Mouse (Mus musculus): Measurements from ENCODE around the gene BC037034. TPM values are rescaled to one million over a fixed set of nuclear protein-coding genes. Genes with fewer than 3 reads are reported as not detected.

BC037034 gene
- polyA plus RNA-seq, 1 experiment from 2014 or later, result 3.0 TPM

- no peak for ATAC-seq (ENCODE audit: extremely low read depth, insufficient number of reproducible peaks, low FRiP score, low TSS enrichment)
- H3K4me1 ChIP-seq, result peaks cover 71% of the 10 kb centered on the region
- H3K27ac ChIP-seq (replicated peaks), result peak overlapping the region; percentile 45; the same call in 1 of the 2 replicates
- H3K9ac ChIP-seq, result peak overlapping the region; percentile 64
- H3K9me3 ChIP-seq, result no peaks in the 10 kb centered on the region
- H3K36me3 ChIP-seq, result peaks cover 48% of the 10 kb centered on the region
- H3K27me3 ChIP-seq (replicated peaks), result no peaks in the 10 kb centered on the region
- H3K4me2 ChIP-seq, result peak overlapping the region; percentile 12; the same call in 1 of the 2 replicates
- no peak overlapping the region for H3K4me3 ChIP-seq
- WGBS, result 51% methylated on average over 11 of the region's 11 CpGs
Observed at GRCm38 (mm10) chr5:138260834-138261233, 3.0 kb downstream of the BC037034 start.

GRCm38 (mm10) chr5:138260051-138260450, 3.8 kb downstream of the BC037034 start:
- Histone ChIP-seq H3K4me2 (peak overlapping the region; percentile 12; the same call in 1 of the 2 replicates), H3K9ac (peak overlapping the region; percentile 64), H3K4me1 (peaks cover 71% of the 10 kb centered on the region), H3K27ac (replicated peaks) (peak overlapping the region; percentile 45), H3K9me3 (no peaks in the 10 kb centered on the region), H3K4me3 (no peak overlapping the region), H3K36me3 (peaks cover 43% of the 10 kb centered on the region), H3K27me3 (replicated peaks) (no peaks in the 10 kb centered on the region)
- 41% methylated on average over 10 of the region's 10 CpGs for WGBS
- ATAC-seq (ENCODE audit: extremely low read depth, insufficient number of reproducible peaks, low FRiP score, low TSS enrichment), result no peak

GRCm38 (mm10) chr5:138258993-138259392, 4.8 kb downstream of the BC037034 start:
- H3K9ac ChIP-seq, result 0 out of 2 replicates have a peak overlapping the region, but pooled peaks have one; percentile 40
- 48% methylated on average over 7 of the region's 7 CpGs for WGBS
- H3K4me3 ChIP-seq, result no peak overlapping the region
- no peak for ATAC-seq (ENCODE audit: extremely low read depth, insufficient number of reproducible peaks, low FRiP score, low TSS enrichment)
- H3K4me1 ChIP-seq, result peaks cover 66% of the 10 kb centered on the region
- no peaks in the 10 kb centered on the region for H3K27me3 ChIP-seq (replicated peaks)
- peaks cover 43% of the 10 kb centered on the region for H3K36me3 ChIP-seq
- H3K27ac ChIP-seq (replicated peaks), result peak overlapping the region; percentile 45
- no peaks in the 10 kb centered on the region for H3K9me3 ChIP-seq
- H3K4me2 ChIP-seq, result 0 out of 2 replicates have a peak overlapping the region, but pooled peaks have one; percentile 1

GRCm38 (mm10) chr5:138258542-138258941, 5.3 kb downstream of the BC037034 start:
- H3K27me3 ChIP-seq (replicated peaks), result no peaks in the 10 kb centered on the region
- WGBS, result 58% methylated on average over 6 of the region's 6 CpGs
- 0 out of 2 replicates have a peak overlapping the region, but pooled peaks have one; percentile 1 for H3K4me2 ChIP-seq
- no peak overlapping the region for H3K4me3 ChIP-seq
- ATAC-seq (ENCODE audit: extremely low read depth, insufficient number of reproducible peaks, low FRiP score, low TSS enrichment), result no peak
- H3K27ac ChIP-seq (replicated peaks), result peak overlapping the region; percentile 45; the same call in 1 of the 2 replicates
- peaks cover 66% of the 10 kb centered on the region for H3K4me1 ChIP-seq
- no peaks in the 10 kb centered on the region for H3K9me3 ChIP-seq
- peaks cover 43% of the 10 kb centered on the region for H3K36me3 ChIP-seq
- 0 out of 2 replicates have a peak overlapping the region, but pooled peaks have one; percentile 38 for H3K9ac ChIP-seq

- Histone ChIP-seq H3K4me1 (peaks cover 64% of the 10 kb centered on the region), H3K4me2 (no peak overlapping the region)
Observed at GRCm38 (mm10) chr5:138258078-138258477, 5.8 kb downstream of the BC037034 start.

GRCm38 (mm10) chr5:138257585-138257978, 6.3 kb downstream of the BC037034 start:
- Histone ChIP-seq H3K4me1 (peaks cover 59% of the 10 kb centered on the region), H3K9me3 (no peaks in the 10 kb centered on the region), H3K9ac (no peak overlapping the region), H3K4me2 (no peak overlapping the region), H3K36me3 (peaks cover 43% of the 10 kb centered on the region), H3K27ac (replicated peaks) (no peak overlapping the region), H3K27me3 (replicated peaks) (no peaks in the 10 kb centered on the region), H3K4me3 (no peak overlapping the region)
- ATAC-seq (ENCODE audit: extremely low read depth, insufficient number of reproducible peaks, low FRiP score, low TSS enrichment), result no peak
- 95% methylated on average over 4 of the region's 4 CpGs for WGBS

More at GRCm38 (mm10) chr5:138258078-138258477, 5.8 kb downstream of the BC037034 start:
- 76% methylated on average over 3 of the region's 3 CpGs for WGBS
- peaks cover 43% of the 10 kb centered on the region for H3K36me3 ChIP-seq
- no peaks in the 10 kb centered on the region for H3K9me3 ChIP-seq
- no peak overlapping the region for H3K9ac ChIP-seq
- no peak overlapping the region for H3K27ac ChIP-seq (replicated peaks)
- no peak overlapping the region for H3K4me3 ChIP-seq
- no peaks in the 10 kb centered on the region for H3K27me3 ChIP-seq (replicated peaks)
- no peak for ATAC-seq (ENCODE audit: extremely low read depth, insufficient number of reproducible peaks, low FRiP score, low TSS enrichment)

GRCm38 (mm10) chr5:138256966-138257584, 6.8 kb downstream of the BC037034 start:
- H3K4me3 ChIP-seq, result no peak overlapping the region
- H3K9ac ChIP-seq, result no peak overlapping the region
- WGBS, result 81% methylated on average over 10 of the region's 10 CpGs
- no peak for ATAC-seq (ENCODE audit: extremely low read depth, insufficient number of reproducible peaks, low FRiP score, low TSS enrichment)
- peaks cover 54% of the 10 kb centered on the region for H3K4me1 ChIP-seq
- H3K36me3 ChIP-seq, result peaks cover 43% of the 10 kb centered on the region
- H3K27me3 ChIP-seq (replicated peaks), result no peaks in the 10 kb centered on the region
- no peak overlapping the region for H3K4me2 ChIP-seq
- no peak overlapping the region for H3K27ac ChIP-seq (replicated peaks)
- H3K9me3 ChIP-seq, result no peaks in the 10 kb centered on the region

- Histone ChIP-seq H3K27me3 (replicated peaks) (no peaks in the 10 kb centered on the region), H3K27ac (replicated peaks) (peak overlapping the region; percentile 89), H3K9ac (peak overlapping the region; percentile 89), H3K4me2 (peak overlapping the region; percentile 85), H3K4me3 (peak overlapping the region; percentile 86), H3K9me3 (no peaks in the 10 kb centered on the region), H3K36me3 (peaks cover 35% of the 10 kb centered on the region), H3K4me1 (peaks cover 49% of the 10 kb centered on the region)
- WGBS, result 19% methylated on average over 7 of the region's 7 CpGs
- ATAC-seq (ENCODE audit: extremely low read depth, insufficient number of reproducible peaks, low FRiP score, low TSS enrichment), result no peak
Observed at GRCm38 (mm10) chr5:138256094-138256467, 7.8 kb downstream of the BC037034 start.

- H3K9ac ChIP-seq, result peak within 1 kb of the TSS; percentile 89
- H3K4me3 ChIP-seq, result peak within 1 kb of the TSS; percentile 86
- H3K9me3 ChIP-seq, result no peaks in the 10 kb centered on the region
- no peaks in the 10 kb centered on the region for H3K27me3 ChIP-seq (replicated peaks)
- H3K4me2 ChIP-seq, result peak within 1 kb of the TSS; percentile 85
- peaks cover 30% of the 10 kb centered on the region for H3K36me3 ChIP-seq
- WGBS, result under 1% methylated on average over 38 of the region's 38 CpGs
- ATAC-seq (ENCODE audit: extremely low read depth, insufficient number of reproducible peaks, low FRiP score, low TSS enrichment), result peak; percentile 97
- peak within 1 kb of the TSS; percentile 89 for H3K27ac ChIP-seq (replicated peaks)
- H3K4me1 ChIP-seq, result peaks cover 44% of the 10 kb centered on the region
Observed at GRCm38 (mm10) chr5:138255353-138256093, 8.3 kb downstream of the BC037034 start, which contains the start of gene Lamtor4. Gene Lamtor4, plus strand, starts transcription at chr5:138255482.

GRCm38 (mm10) chr5:138253061-138253460, 10.8 kb downstream of the BC037034 start:
- H3K27ac ChIP-seq (replicated peaks), result no peak overlapping the region
- H3K9me3 ChIP-seq, result no peaks in the 10 kb centered on the region
- ATAC-seq (ENCODE audit: extremely low read depth, insufficient number of reproducible peaks, low FRiP score, low TSS enrichment), result no peak
- H3K4me1 ChIP-seq, result peaks cover 20% of the 10 kb centered on the region
- H3K27me3 ChIP-seq (replicated peaks), result no peaks in the 10 kb centered on the region
- no peak overlapping the region for H3K9ac ChIP-seq
- H3K4me3 ChIP-seq, result no peak overlapping the region
- peaks cover 8% of the 10 kb centered on the region; the same call in 1 of the 2 replicates for H3K36me3 ChIP-seq
- H3K4me2 ChIP-seq, result no peak overlapping the region
- 88% methylated on average over 3 of the region's 3 CpGs for WGBS

- Histone ChIP-seq H3K36me3 (no peaks in the 10 kb centered on the region), H3K27ac (replicated peaks) (no peak overlapping the region), H3K4me2 (no peak overlapping the region), H3K9ac (no peak overlapping the region), H3K27me3 (replicated peaks) (no peaks in the 10 kb centered on the region), H3K9me3 (no peaks in the 10 kb centered on the region), H3K4me3 (no peak overlapping the region), H3K4me1 (peaks cover 8% of the 10 kb centered on the region)
- ATAC-seq (ENCODE audit: extremely low read depth, insufficient number of reproducible peaks, low FRiP score, low TSS enrichment), result no peak
- 78% methylated on average over 12 of the region's 12 CpGs for WGBS
Observed at GRCm38 (mm10) chr5:138251144-138251543, 12.7 kb downstream of the BC037034 start.

Measured in heart, embryonic 13.5 days (tissue).